11 mouse cellular contexts compared by ENCODE assay signal in genomic region chr5:4040372-4040771, GRCm38 (mm10).
DNase-seq lines count a peak whose midpoint lies in the region; ATAC-seq and TF ChIP-seq lines count a peak whose summit lies in the region.
"Had no signal": no experiment of that assay in that cellular context is flagged by ENCODE, and none has a peak within 500 bp of the region (broad histone marks: within the 10 kb centered on the region; RNA-seq: fewer than 3 reads in every experiment).

No protein-coding gene starts in this region.

- peaks cover 44% of the 10 kb centered on the region for H3K36me3 ChIP-seq in liver, embryonic 12.5 days
- peaks cover 86% of the 10 kb centered on the region for H3K36me3 ChIP-seq in embryonic facial prominence, embryonic 10.5 days (replicated peaks)
- peaks cover 60% of the 10 kb centered on the region for H3K36me3 ChIP-seq in small intestine, adult 2 months (ENCODE audit: control insufficient read depth, insufficient read depth, low read length)
- H3K36me3 ChIP-seq in midbrain, embryonic 15.5 days (replicated peaks): peaks cover 63% of the 10 kb centered on the region

- H3K27me3 ChIP-seq in liver, embryonic 12.5 days (replicated peaks): no peaks in the 10 kb centered on the region
- no peaks in the 10 kb centered on the region for H3K27me3 ChIP-seq in embryonic facial prominence, embryonic 10.5 days (replicated peaks; ENCODE audit: low read depth, poor library complexity, severe bottlenecking)
- H3K27me3 ChIP-seq in small intestine, adult 2 months (ENCODE audit: control insufficient read depth, insufficient read depth, low read length): no peaks in the 10 kb centered on the region
- no peaks in the 10 kb centered on the region for H3K27me3 ChIP-seq in midbrain, embryonic 15.5 days (replicated peaks)
- H3K27me3 ChIP-seq: embryonic facial prominence, embryonic 12.5 days; hindbrain, embryonic 13.5 days had no signal

- DNase-seq in adrenal gland, adult 2 months: peak; percentile 45
- DNase-seq in adrenal gland, adult 18-20 months (ENCODE audit: low spot score in 2 of 2): no peak
- DNase-seq in liver: peak; percentile 22
- peak; percentile 17 for DNase-seq in embryonic facial prominence, embryonic 10.5 days (ENCODE audit: low spot score)
- DNase-seq in T-cell, adult 2 months (ENCODE audit: low spot score): no peak
- DNase-seq: right cerebral cortex, postnatal 4 days had no signal

- H3K4me3 ChIP-seq in liver, embryonic 12.5 days: no peak overlapping the region
- H3K4me3 ChIP-seq in embryonic facial prominence, embryonic 10.5 days: no peak overlapping the region
- H3K4me3 ChIP-seq in small intestine, adult 2 months (ENCODE audit: low read depth, low read length): no peak overlapping the region
- H3K4me3 ChIP-seq in midbrain, embryonic 15.5 days: no peak overlapping the region
- H3K4me3 ChIP-seq: embryonic facial prominence, embryonic 12.5 days; hindbrain, embryonic 13.5 days had no signal

- H3K27ac ChIP-seq in liver, embryonic 12.5 days: no peak overlapping the region
- no peak overlapping the region for H3K27ac ChIP-seq in embryonic facial prominence, embryonic 10.5 days (replicated peaks)
- H3K27ac ChIP-seq in small intestine, adult 2 months (ENCODE audit: insufficient read depth, low read depth, low read length): no peak overlapping the region
- no peak overlapping the region for H3K27ac ChIP-seq in midbrain, embryonic 15.5 days
- H3K27ac ChIP-seq: embryonic facial prominence, embryonic 12.5 days; hindbrain, embryonic 13.5 days had no signal

- H3K9me3 ChIP-seq in liver, embryonic 12.5 days (replicated peaks): no peaks in the 10 kb centered on the region
- H3K9me3 ChIP-seq in embryonic facial prominence, embryonic 10.5 days: no peaks in the 10 kb centered on the region
- no peaks in the 10 kb centered on the region for H3K9me3 ChIP-seq in midbrain, embryonic 15.5 days
- H3K9me3 ChIP-seq: embryonic facial prominence, embryonic 12.5 days; hindbrain, embryonic 13.5 days had no signal

- no peak overlapping the region for H3K4me2 ChIP-seq in liver, embryonic 12.5 days
- no peak overlapping the region for H3K4me2 ChIP-seq in midbrain, embryonic 15.5 days
- H3K4me2 ChIP-seq: embryonic facial prominence, embryonic 12.5 days; hindbrain, embryonic 13.5 days had no signal

- no peak; the same call in 1 of the 2 replicates for ATAC-seq in liver, embryonic 12.5 days
- no peak for ATAC-seq in midbrain, embryonic 15.5 days (replicated peaks)

- TF ChIP-seq POLR2A in small intestine, adult 2 months (IDR thresholded peaks at IDR 0.05; ENCODE audit: low read depth, low read length): no peak

- 78% methylated on average over 6 of the region's 6 CpGs for WGBS in liver, embryonic 12.5 days (ENCODE audit: insufficient replicate concordance)
- 87% methylated on average over 6 of the region's 6 CpGs for WGBS in embryonic facial prominence, embryonic 10.5 days
- WGBS in small intestine, adult 2 months: 92% methylated on average over 6 of the region's 6 CpGs
- 93% methylated on average over 6 of the region's 6 CpGs for WGBS in midbrain, embryonic 15.5 days

- no peaks in the 10 kb centered on the region for H3K4me1 ChIP-seq in liver, embryonic 12.5 days
- H3K4me1 ChIP-seq in embryonic facial prominence, embryonic 10.5 days: no peaks in the 10 kb centered on the region
- H3K4me1 ChIP-seq in small intestine, adult 2 months (ENCODE audit: control insufficient read depth, insufficient read depth, insufficient read length, low read length): no peaks in the 10 kb centered on the region
- no peaks in the 10 kb centered on the region for H3K4me1 ChIP-seq in midbrain, embryonic 15.5 days
- H3K4me1 ChIP-seq: embryonic facial prominence, embryonic 12.5 days; hindbrain, embryonic 13.5 days had no signal

- TF ChIP-seq CTCF in small intestine, adult 2 months (IDR thresholded peaks at IDR 0.05; ENCODE audit: extremely low read depth, insufficient read length, insufficient replicate concordance, low read depth, low read length): peak; percentile 36; the same call in 1 of the 2 replicates

- no peak overlapping the region for H3K9ac ChIP-seq in liver, embryonic 12.5 days
- H3K9ac ChIP-seq in midbrain, embryonic 15.5 days: no peak overlapping the region
- H3K9ac ChIP-seq: embryonic facial prominence, embryonic 12.5 days; hindbrain, embryonic 13.5 days had no signal

Comparison
In these comparisons a context has a peak if more than half of its experiments do, and no peak if none do; other contexts are left out.
1. DNase-seq: peak in adrenal gland, adult 2 months (single experiment), liver (single experiment) and embryonic facial prominence, embryonic 10.5 days (single experiment); none in adrenal gland, adult 18-20 months (0 of 2) and T-cell, adult 2 months (single experiment).